Mouse (Mus musculus) macrophage (primary cell): ENCODE measurements around the gene Stard5. TPM values are rescaled to one million over a fixed set of nuclear protein-coding genes. Genes with fewer than 3 reads are reported as not detected.

Source experiments
- H3K27ac ChIP-seq: fragments of 350-480 bp; formaldehyde crosslinking; 2 replicates; pipeline ENCODE4 v1.9.0; 2021
- H3K36me3 ChIP-seq: fragments of 350-480 bp; formaldehyde crosslinking; 2 replicates; pipeline ENCODE4 v1.9.0; 2021; ENCODE audit errors: inconsistent target
- H3K4me3 ChIP-seq: fragments of 350-480 bp; formaldehyde crosslinking; 2 replicates; pipeline ENCODE4 v1.9.0; 2021; ENCODE audit errors: inconsistent target
- H3K79me2 ChIP-seq: fragments of 350-480 bp; formaldehyde crosslinking; 2 replicates; pipeline ENCODE4 v1.9.0; 2021; ENCODE audit errors: inconsistent target
- WGBS: methylation state at CpG from one replicate; pipeline ENCODE4 v1.1.7; 2026; ENCODE audit warnings: inconsistent platforms; ENCODE audit not compliant: missing documents; 5-methylcytosine and 5-hydroxymethylcytosine counted together
- polyA plus RNA-seq: library from polyadenylated mRNA; stranded (reverse); fragments of 250-400 nt; gene quantifications from 3 replicates; pipeline ENCODE4 v1.2.4, GENCODE M21; 2018; ENCODE audit warnings: inconsistent platforms

Gene Stard5
- polyA plus RNA-seq, 1 experiment from 2014 or later: 29.5 TPM

DNA sequence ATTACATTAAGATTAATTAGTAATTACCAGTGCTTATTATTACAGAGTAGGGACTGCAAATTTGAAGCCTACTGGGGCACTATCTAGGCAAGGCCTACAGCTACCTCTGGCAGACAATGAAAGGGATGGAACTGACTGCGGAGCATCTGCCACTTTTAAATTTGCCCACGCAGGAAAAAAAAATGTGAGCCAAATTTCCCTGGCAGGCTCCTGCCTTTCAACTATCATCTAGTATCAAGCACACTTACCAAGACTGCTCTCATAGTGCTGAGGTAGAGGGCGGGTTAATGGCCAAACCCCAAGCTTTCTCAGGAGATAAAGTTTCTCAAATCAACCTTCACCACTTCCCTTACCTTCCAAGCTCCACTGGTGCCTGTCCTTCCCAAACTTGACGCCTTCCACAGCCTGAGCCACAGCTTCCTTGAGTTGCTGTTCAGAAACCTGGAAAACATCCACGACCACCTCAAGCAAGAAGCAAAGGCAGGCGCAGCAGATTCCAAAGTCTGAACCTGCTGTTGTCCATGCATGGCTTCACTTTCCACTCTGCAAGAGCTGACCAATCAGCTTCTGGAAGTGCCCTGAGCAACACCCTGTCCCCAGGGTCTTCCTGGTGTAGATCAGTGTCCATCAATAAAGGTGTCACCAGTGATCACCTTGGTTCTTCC, 31.1 kb downstream of the Stard5 start:
- H3K27ac ChIP-seq: no peak overlapping the region
- no peaks in the 10 kb centered on the region for H3K79me2 ChIP-seq
- H3K36me3 ChIP-seq: no peaks in the 10 kb centered on the region
- no peak overlapping the region for H3K4me3 ChIP-seq
- 89% methylated on average over 6 of the region's 6 CpGs for WGBS

- Histone ChIP-seq H3K36me3 (no peaks in the 10 kb centered on the region), H3K79me2 (no peaks in the 10 kb centered on the region), H3K4me3 (no peak overlapping the region), H3K27ac (no peak overlapping the region)
- WGBS: 100% methylated on average over 4 of the region's 4 CpGs
Observed at GRCm38 (mm10) chr7:83666087-83666595, 34.4 kb downstream of the Stard5 start.

GRCm38 (mm10) chr7:83667936-83668645, 36.3 kb downstream of the Stard5 start:
- Histone ChIP-seq H3K79me2 (no peaks in the 10 kb centered on the region), H3K27ac (no peak overlapping the region), H3K36me3 (no peaks in the 10 kb centered on the region), H3K4me3 (no peak overlapping the region)
- 73% methylated on average over 5 of the region's 5 CpGs for WGBS

DNA sequence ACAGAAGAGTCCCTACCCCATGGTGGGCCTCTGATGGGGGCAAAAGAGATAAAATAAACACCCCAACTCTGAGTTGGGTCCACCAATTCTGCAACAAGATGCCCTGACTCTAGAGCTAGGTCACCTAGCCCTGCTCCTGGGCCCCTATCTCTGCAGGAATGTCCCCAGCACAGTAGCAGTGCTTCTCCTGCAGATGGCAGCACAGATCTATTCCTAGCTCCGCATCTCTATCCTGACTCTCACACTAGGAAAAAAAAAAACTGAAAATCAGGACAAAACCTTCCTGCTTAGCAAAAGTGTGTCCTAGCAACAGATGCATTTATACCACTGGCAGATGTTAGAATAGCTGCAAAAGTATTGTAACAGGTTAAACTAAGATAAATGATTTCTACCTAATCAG, 37.0 kb downstream of the Stard5 start:
- WGBS: 44% methylated on average over 1 of the region's 1 CpGs
- H3K79me2 ChIP-seq: no peaks in the 10 kb centered on the region
- H3K4me3 ChIP-seq: no peak overlapping the region
- H3K27ac ChIP-seq: no peak overlapping the region
- no peaks in the 10 kb centered on the region for H3K36me3 ChIP-seq

DNA sequence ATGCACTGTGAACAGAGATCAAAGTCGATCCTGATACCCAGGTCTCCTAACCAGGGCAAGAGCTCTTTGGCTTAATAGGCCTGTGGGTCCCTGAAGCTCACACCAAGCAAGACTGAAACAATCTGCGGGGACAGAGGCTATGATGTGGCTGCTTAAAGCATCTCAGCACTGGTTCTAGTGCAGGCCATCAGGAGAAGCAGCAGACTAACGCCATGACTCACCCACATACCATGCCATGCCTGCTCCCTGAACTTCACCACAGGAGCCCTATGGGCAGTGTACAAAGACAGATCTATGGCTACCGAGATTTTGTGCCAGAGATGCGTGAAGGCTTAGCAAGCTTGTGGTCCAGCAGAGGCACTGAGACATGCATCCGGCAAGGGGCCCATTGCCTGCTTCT, 39.8 kb downstream of the Stard5 start:
- H3K79me2 ChIP-seq: no peaks in the 10 kb centered on the region
- 92% methylated on average over 6 of the region's 6 CpGs for WGBS
- no peak overlapping the region for H3K27ac ChIP-seq
- no peak overlapping the region for H3K4me3 ChIP-seq
- H3K36me3 ChIP-seq: no peaks in the 10 kb centered on the region

DNA sequence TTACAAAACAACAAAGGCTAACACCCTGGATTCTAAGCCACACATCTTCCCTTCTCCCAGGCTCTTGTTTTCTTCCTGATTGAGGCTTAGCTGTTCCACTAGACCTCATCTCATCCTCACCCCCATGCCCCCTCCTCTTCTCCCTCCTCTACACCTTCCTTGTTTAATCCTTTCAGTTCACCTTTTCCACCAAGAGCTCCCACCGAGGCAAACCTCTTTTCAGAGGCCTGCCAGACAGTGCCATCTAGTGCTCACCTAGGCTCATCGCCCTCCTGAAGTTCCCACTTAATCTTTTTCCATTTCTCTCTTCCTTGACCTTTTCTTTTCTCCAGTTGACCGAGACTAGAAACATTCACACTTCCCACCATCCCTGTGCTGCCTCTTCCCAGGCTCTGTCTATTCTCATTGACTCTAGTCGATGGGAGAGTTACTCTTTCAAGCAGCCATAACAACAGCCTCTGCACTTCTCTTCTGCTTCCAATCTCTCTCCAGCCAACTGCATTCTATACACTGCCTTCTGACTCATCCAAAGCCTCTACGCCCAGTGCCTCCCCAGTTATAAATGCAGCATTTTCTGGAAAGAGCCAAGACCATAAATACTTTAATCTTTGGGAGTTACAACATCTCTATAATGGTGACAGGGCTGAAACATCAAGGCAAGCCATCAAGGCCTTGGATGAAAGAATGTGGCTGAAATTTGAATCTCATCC, 43.9 kb downstream of the Stard5 start:
- WGBS: 28% methylated on average over 4 of the region's 5 CpGs
- H3K79me2 ChIP-seq: no peaks in the 10 kb centered on the region
- no peak overlapping the region for H3K27ac ChIP-seq
- no peaks in the 10 kb centered on the region for H3K36me3 ChIP-seq
- H3K4me3 ChIP-seq: no peak overlapping the region

GRCm38 (mm10) chr7:83677296-83677695, 45.5 kb downstream of the Stard5 start:
- 40% methylated on average over 3 of the region's 3 CpGs for WGBS
- no peak overlapping the region for H3K27ac ChIP-seq
- H3K36me3 ChIP-seq: no peaks in the 10 kb centered on the region
- no peaks in the 10 kb centered on the region for H3K79me2 ChIP-seq
- H3K4me3 ChIP-seq: no peak overlapping the region

DNA sequence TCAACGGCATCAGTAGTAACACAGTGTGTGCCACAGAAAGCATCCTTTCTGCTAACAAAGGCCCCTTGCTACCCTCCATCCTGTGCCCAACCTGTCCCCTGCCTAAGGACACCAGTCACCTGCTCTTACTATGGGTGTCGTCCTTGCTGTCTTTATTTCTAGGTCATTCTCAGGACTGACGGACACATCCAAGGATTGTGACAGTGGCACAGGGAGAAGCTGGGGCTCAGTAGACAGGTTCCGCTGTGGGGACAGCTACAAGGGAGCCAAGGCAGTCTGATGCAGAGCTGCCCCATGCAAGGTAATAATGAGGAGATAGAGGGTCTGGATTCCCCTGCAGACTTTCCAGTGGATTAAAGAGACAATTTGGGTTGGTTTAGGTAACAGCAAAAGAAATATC, 46.7 kb downstream of the Stard5 start:
- H3K36me3 ChIP-seq: no peaks in the 10 kb centered on the region
- H3K4me3 ChIP-seq: no peak overlapping the region
- no peak overlapping the region for H3K27ac ChIP-seq
- H3K79me2 ChIP-seq: no peaks in the 10 kb centered on the region
- WGBS: 87% methylated on average over 4 of the region's 4 CpGs

DNA sequence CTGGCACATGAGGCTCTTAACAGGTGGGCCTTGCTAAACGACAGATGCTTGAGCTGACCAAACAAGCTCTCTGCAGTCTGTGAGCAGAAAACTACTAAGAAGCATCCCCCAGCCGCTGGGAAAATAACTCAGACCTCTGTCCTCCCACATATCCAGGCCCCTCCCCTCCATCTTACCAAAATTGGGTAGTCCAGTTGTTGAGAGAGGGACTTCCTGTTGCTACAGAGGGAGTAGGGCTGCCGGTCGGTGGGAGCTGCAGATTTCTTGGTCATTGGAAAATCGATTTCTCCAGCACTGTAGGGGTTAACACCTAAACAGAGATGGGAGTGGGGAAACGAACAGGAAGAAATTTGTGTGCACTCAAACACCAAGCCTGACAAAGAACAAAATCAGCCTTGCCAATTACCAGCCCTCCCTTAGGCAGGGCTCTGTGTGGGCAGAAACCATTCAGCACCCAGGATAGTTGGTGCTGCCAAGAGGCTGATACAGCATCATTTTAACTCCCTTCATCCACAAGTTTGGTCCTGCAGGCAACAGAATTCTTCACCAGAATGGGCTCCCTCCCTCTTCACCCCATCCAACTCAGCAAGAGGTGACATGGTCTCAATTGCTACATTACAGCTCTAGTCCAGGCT, 51.0 kb downstream of the Stard5 start:
- 34% methylated on average over 6 of the region's 6 CpGs for WGBS
- H3K36me3 ChIP-seq: no peaks in the 10 kb centered on the region
- H3K79me2 ChIP-seq: no peaks in the 10 kb centered on the region

DNA sequence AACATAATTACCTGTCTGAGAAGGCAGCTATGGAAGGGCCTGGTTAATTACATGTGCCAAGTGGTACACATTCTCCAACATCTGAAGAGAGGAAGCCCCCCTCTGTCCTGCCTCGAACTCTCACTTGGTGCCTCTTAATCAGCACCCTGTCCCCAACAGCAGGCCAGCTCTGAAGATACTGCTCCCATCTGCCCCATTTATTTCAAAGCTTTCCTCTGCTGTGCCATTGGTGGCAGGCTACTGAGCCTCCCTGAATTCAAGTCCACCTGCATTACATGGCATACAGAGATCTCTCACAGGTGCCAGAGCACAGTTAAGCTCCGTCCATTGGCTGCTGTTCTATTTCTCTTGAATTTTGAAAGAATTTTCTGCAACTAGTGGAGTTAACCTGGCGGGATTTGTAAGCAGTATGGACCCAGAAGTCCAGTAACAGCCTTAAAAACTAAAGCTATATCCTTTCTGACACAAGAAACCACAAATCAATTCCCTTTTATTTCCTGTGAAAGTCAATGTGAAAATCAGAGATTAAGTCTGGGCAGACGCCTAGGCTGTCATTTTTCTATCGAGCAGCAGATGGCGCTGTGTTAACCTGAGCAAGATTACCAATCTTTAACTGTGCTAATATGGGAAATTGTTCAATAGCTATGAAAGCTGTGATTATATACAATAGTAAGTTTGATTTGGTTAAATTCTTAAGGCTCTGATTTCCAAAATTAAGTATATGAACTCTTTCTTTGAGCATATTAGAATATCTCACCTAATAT, 63.9 kb downstream of the Stard5 start:
- WGBS: 27% methylated on average over 6 of the region's 6 CpGs
- no peaks in the 10 kb centered on the region for H3K36me3 ChIP-seq

More for the DNA sequence above, 51.0 kb downstream of the Stard5 start:
- H3K4me3 ChIP-seq: no peak overlapping the region
- no peak overlapping the region for H3K27ac ChIP-seq

GRCm38 (mm10) chr7:83699066-83699745, 67.4 kb downstream of the Stard5 start:
- no peak overlapping the region for H3K4me3 ChIP-seq
- no peak overlapping the region for H3K27ac ChIP-seq
- no peaks in the 10 kb centered on the region for H3K79me2 ChIP-seq
- no peaks in the 10 kb centered on the region for H3K36me3 ChIP-seq
- WGBS: 21% methylated on average over 6 of the region's 6 CpGs

More for the DNA sequence above, 63.9 kb downstream of the Stard5 start:
- Histone ChIP-seq H3K27ac (no peak overlapping the region), H3K79me2 (no peaks in the 10 kb centered on the region), H3K4me3 (no peak overlapping the region)
